Mouse (Mus musculus): Measurements from ENCODE around the gene H1f0.

GRCm38 (mm10) chr15:79079567-79079966 lies 51.3 kb downstream of the H1f0 start:
- TF ChIP-seq POLR2A (IDR thresholded peaks at IDR 0.05; ENCODE audit: borderline replicate concordance, extremely low read depth, low read depth, low read length), result no peak
- no peak for TF ChIP-seq CTCF (IDR thresholded peaks at IDR 0.05; ENCODE audit: insufficient read depth, low read length)

All from lung, adult 2 months (tissue).